Mouse (Mus musculus): ENCODE measurements around the gene Cxadr.

GRCm38 (mm10) chr16:78307476-78308192, 6.3 kb downstream of the Cxadr start:
- no peak for TF ChIP-seq CTCF (IDR thresholded peaks at IDR 0.05; ENCODE audit: control insufficient read depth, insufficient read depth, low read length)
- TF ChIP-seq POLR2A (IDR thresholded peaks at IDR 0.05; ENCODE audit: borderline replicate concordance, control insufficient read depth, low read depth, low read length): no peak
